8 mouse cellular contexts compared by ENCODE assay signal in the genomic region with DNA sequence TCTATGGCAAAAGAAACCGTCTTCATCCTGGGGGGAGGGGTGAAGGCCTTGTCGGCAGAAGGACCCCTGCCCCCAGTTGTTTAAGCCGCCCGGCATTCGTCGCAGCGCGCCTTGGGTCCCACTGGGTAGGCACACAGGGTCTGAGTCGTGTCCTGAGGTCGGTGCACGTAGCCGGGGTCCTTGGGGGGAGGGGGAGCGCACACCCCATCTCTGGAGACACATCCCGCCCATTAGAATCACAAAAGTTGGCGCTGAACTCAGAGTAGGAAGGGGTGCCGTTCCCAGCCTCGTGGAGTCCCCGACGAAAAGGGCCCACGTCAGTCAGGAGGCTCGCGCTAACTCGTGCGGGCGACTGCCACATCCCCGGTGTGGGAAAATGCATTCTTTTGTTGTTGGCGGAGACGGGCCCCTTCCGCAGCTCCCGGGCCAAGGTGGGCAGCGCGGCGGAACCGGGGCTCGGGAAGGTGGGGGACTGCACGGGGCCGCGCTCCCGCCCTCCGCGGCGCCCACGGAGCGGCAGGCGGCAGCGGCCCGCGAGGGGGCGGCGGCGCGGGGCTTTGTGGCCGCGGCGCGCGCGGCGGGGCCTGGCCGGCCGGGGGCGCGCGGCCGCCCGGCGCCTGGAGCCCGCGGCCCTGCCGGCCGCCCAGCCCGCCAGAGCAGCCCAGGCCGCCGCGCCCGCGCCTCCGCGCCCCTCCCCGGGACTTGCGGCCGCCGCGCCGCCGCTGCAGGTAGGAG. TPM values are rescaled to one million over a fixed set of nuclear protein-coding genes. Genes with fewer than 3 reads are reported as not detected.
DNase-seq lines count a peak whose midpoint lies in the region; ATAC-seq and TF ChIP-seq lines count a peak whose summit lies in the region.

A gene (plus strand): TSS at position 95 of the 735 bp plus-strand sequence.

- ATAC-seq in forebrain, embryonic 12.5 days (ENCODE audit: low FRiP score) = peak; percentile 82
- ATAC-seq in heart, embryonic 14.5 days (ENCODE audit: insufficient number of reproducible peaks, insufficient read depth, low FRiP score, low read depth) = peak; percentile 58
- peak; percentile 72 for ATAC-seq in liver, postnatal 0 days
- ATAC-seq in neural tube, embryonic 14.5 days (ENCODE audit: low read depth) = peak; percentile 78

- peak within 1 kb of the TSS; percentile 100 for H3K9ac ChIP-seq in ES-Bruce4 (ENCODE audit: low read depth, poor library complexity, severe bottlenecking)
- H3K9ac ChIP-seq in forebrain, embryonic 12.5 days = peak within 1 kb of the TSS; percentile 98
- H3K9ac ChIP-seq in heart, embryonic 14.5 days (ENCODE audit: low read length) = peak within 1 kb of the TSS; percentile 93
- peak within 1 kb of the TSS; percentile 78 for H3K9ac ChIP-seq in liver, postnatal 0 days (replicated peaks)
- H3K9ac ChIP-seq in neural tube, embryonic 14.5 days (replicated peaks; ENCODE audit: low read depth, low read length) = peak within 1 kb of the TSS; percentile 98

- no peaks in the 10 kb centered on the region for H3K27me3 ChIP-seq in ES-Bruce4 (ENCODE audit: control insufficient read depth, insufficient read depth, low read length, poor library complexity, severe bottlenecking)
- no peaks in the 10 kb centered on the region for H3K27me3 ChIP-seq in forebrain, embryonic 12.5 days
- no peaks in the 10 kb centered on the region for H3K27me3 ChIP-seq in heart, embryonic 14.5 days (ENCODE audit: control insufficient read depth, insufficient read depth, low read length)
- H3K27me3 ChIP-seq in liver, postnatal 0 days (ENCODE audit: insufficient read depth, low read length) = peaks cover 9% of the 10 kb centered on the region; the same call in 1 of the 2 replicates
- H3K27me3 ChIP-seq in neural tube, embryonic 14.5 days (ENCODE audit: control insufficient read depth, insufficient read depth, low read length) = no peaks in the 10 kb centered on the region

- TF ChIP-seq EP300 in ES-Bruce4 (IDR thresholded peaks at IDR 0.05; ENCODE audit: insufficient read depth, low read depth, low read length) = peak; percentile 42; the same call in 1 of the 2 replicates
- no peak for TF ChIP-seq EP300 in liver, postnatal 0 days (IDR thresholded peaks at IDR 0.05; ENCODE audit: low read depth)

- peak within 1 kb of the TSS; percentile 87 for H3K4me3 ChIP-seq in ES-Bruce4 (ENCODE audit: low read depth, low read length)
- peak within 1 kb of the TSS; percentile 88 for H3K4me3 ChIP-seq in forebrain, embryonic 12.5 days (replicated peaks)
- H3K4me3 ChIP-seq in heart, embryonic 14.5 days (ENCODE audit: control insufficient read depth in 1 of 2, insufficient read depth in 1 of 2, low read depth in 1 of 2, low read length in 2 of 2) = peak within 1 kb of the TSS; percentile 77 to 95
- peak within 1 kb of the TSS; percentile 57 for H3K4me3 ChIP-seq in liver, postnatal 0 days (ENCODE audit: low read depth, low read length)
- H3K4me3 ChIP-seq in neural tube, embryonic 14.5 days (ENCODE audit: low read depth, low read length) = peak within 1 kb of the TSS; percentile 73

- no peak for TF ChIP-seq POLR2A in ES-Bruce4 (IDR thresholded peaks at IDR 0.05; ENCODE audit: insufficient read depth, low read length)

- WGBS in forebrain, embryonic 12.5 days = under 1% methylated on average over 60 of the region's 86 CpGs
- WGBS in heart, embryonic 14.5 days = under 1% methylated on average over 45 of the region's 86 CpGs
- WGBS in liver, postnatal 0 days (ENCODE audit: insufficient replicate concordance) = 1% methylated on average over 45 of the region's 86 CpGs
- under 1% methylated on average over 53 of the region's 86 CpGs for WGBS in neural tube, embryonic 14.5 days

- H3K4me1 ChIP-seq in ES-Bruce4 (ENCODE audit: control insufficient read depth, insufficient read depth, low read length) = peaks cover 9% of the 10 kb centered on the region
- H3K4me1 ChIP-seq in forebrain, embryonic 12.5 days = peaks cover 54% of the 10 kb centered on the region
- H3K4me1 ChIP-seq in heart, embryonic 14.5 days (ENCODE audit: control insufficient read depth in 2 of 2, insufficient read depth in 2 of 2, low read length in 2 of 2) = peaks cover 18 to 33% of the 10 kb centered on the region in 2 experiments
- no peaks in the 10 kb centered on the region for H3K4me1 ChIP-seq in liver, postnatal 0 days (ENCODE audit: insufficient read depth)
- H3K4me1 ChIP-seq in neural tube, embryonic 14.5 days (ENCODE audit: control insufficient read depth, insufficient read depth, low read length) = peaks cover 28% of the 10 kb centered on the region

- DNase-seq in brain, adult 2 months (ENCODE audit: low read depth, low spot score) = peak; percentile 57
- DNase-seq in kidney, postnatal 4 days = peak; percentile 76 to 82
- DNase-seq in liver, postnatal 0 days = peak; percentile 29
- peak; percentile 17 to 27 for DNase-seq in thymus, postnatal 36 days

- peak within 1 kb of the TSS; percentile 77 for H3K4me2 ChIP-seq in forebrain, embryonic 12.5 days
- H3K4me2 ChIP-seq in heart, embryonic 14.5 days (ENCODE audit: low read length) = peak within 1 kb of the TSS; percentile 86
- peak within 1 kb of the TSS; percentile 77 for H3K4me2 ChIP-seq in liver, postnatal 0 days (ENCODE audit: low read depth, low read length)
- H3K4me2 ChIP-seq in neural tube, embryonic 14.5 days (ENCODE audit: low read depth, low read length) = peak within 1 kb of the TSS; percentile 90

- TF ChIP-seq CTCF in ES-Bruce4 (IDR thresholded peaks at IDR 0.05; ENCODE audit: low read depth, low read length) = no peak
- no peak for TF ChIP-seq CTCF in liver, postnatal 0 days (IDR thresholded peaks at IDR 0.05; ENCODE audit: low read depth)

- no peaks in the 10 kb centered on the region for H3K36me3 ChIP-seq in ES-Bruce4 (ENCODE audit: control insufficient read depth, insufficient read depth, low read length, poor library complexity, severe bottlenecking)
- H3K36me3 ChIP-seq in forebrain, embryonic 12.5 days (replicated peaks) = no peaks in the 10 kb centered on the region
- H3K36me3 ChIP-seq in heart, embryonic 14.5 days (ENCODE audit: control insufficient read depth, insufficient read depth, low read length) = no peaks in the 10 kb centered on the region
- no peaks in the 10 kb centered on the region for H3K36me3 ChIP-seq in liver, postnatal 0 days (replicated peaks; ENCODE audit: insufficient read depth, low read length)
- no peaks in the 10 kb centered on the region for H3K36me3 ChIP-seq in neural tube, embryonic 14.5 days (ENCODE audit: control insufficient read depth, insufficient read depth, low read length)

- H3K27ac ChIP-seq in ES-Bruce4 (ENCODE audit: insufficient read depth, low read length) = peak within 1 kb of the TSS; percentile 43
- H3K27ac ChIP-seq in forebrain, embryonic 12.5 days = peak within 1 kb of the TSS; percentile 94
- H3K27ac ChIP-seq in heart, embryonic 14.5 days (replicated peaks in 1 of 2; ENCODE audit: control insufficient read depth in 1 of 2, insufficient read depth in 1 of 2, low read depth in 2 of 2, low read length in 2 of 2) = peak within 1 kb of the TSS; percentile 93 to 95
- H3K27ac ChIP-seq in liver, postnatal 0 days (ENCODE audit: low read depth) = 0 out of 2 replicates have a peak within 1 kb of the TSS, but pooled peaks have one; percentile 29
- peak within 1 kb of the TSS; percentile 92 for H3K27ac ChIP-seq in neural tube, embryonic 14.5 days (ENCODE audit: low read depth, low read length)

- H3K9me3 ChIP-seq in ES-Bruce4 (replicated peaks; ENCODE audit: control insufficient read depth, insufficient read depth, low read length, poor library complexity, severe bottlenecking) = no peaks in the 10 kb centered on the region
- no peaks in the 10 kb centered on the region for H3K9me3 ChIP-seq in forebrain, embryonic 12.5 days
- H3K9me3 ChIP-seq in heart, embryonic 14.5 days (ENCODE audit: control insufficient read depth, low read length) = no peaks in the 10 kb centered on the region
- no peaks in the 10 kb centered on the region for H3K9me3 ChIP-seq in liver, postnatal 0 days (ENCODE audit: low read length)
- no peaks in the 10 kb centered on the region for H3K9me3 ChIP-seq in neural tube, embryonic 14.5 days (ENCODE audit: control insufficient read depth, low read length)

RNA-seq across cellular contexts. Expression of the gene that starts here (rescaled TPM):
- 29.2 and 34.9 TPM in 2 replicates for polyA plus RNA-seq in ES-Bruce4 (2011; ENCODE audit: insufficient read depth, insufficient read length, low read depth, missing spikeins)
- 58.2 and 62.0 TPM in 2 replicates for polyA plus RNA-seq in forebrain, embryonic 12.5 days (2016; fragmentation: Nextera tagmentation; extraction: Ambion mirVana)
- 26.7 and 28.9 TPM in 2 replicates for polyA plus RNA-seq in heart, embryonic 14.5 days (2014; fragmentation: Nextera tagmentation; extraction: Ambion mirVana)
- polyA plus RNA-seq in liver, postnatal 0 days (2015; fragmentation: Nextera tagmentation; extraction: Ambion mirVana) = 2.3 and 2.4 TPM in 2 replicates
- 23.8 and 27.0 TPM in 2 replicates for polyA plus RNA-seq in neural tube, embryonic 14.5 days (2014; fragmentation: Nextera tagmentation; extraction: Ambion mirVana)

Comparison
In these comparisons a context has a peak if more than half of its experiments do, and no peak if none do; other contexts are left out.
1. Peak in every context shown above with its lines: DNase-seq, ATAC-seq, H3K4me3 ChIP-seq and H3K27ac ChIP-seq.
2. H3K27ac ChIP-seq: peak in every context shown above with its lines; median percentile 94 in forebrain, embryonic 12.5 days; 94 in heart, embryonic 14.5 days; 92 in neural tube, embryonic 14.5 days; 43 in ES-Bruce4; 29 in liver, postnatal 0 days.
3. DNase-seq: peak in every context shown above with its lines; median percentile 79 in kidney, postnatal 4 days; 57 in brain, adult 2 months; 29 in liver, postnatal 0 days; 22 in thymus, postnatal 36 days.